11 mouse cellular contexts compared by ENCODE assay signal in genomic region chr7:29511598-29512275, GRCm38 (mm10). TPM values are rescaled to one million over a fixed set of nuclear protein-coding genes. Genes with fewer than 3 reads are reported as not detected.
A peak's percentile ranks its signal among the peaks of the same experiment; 100 is the strongest.
DNase-seq lines count a peak whose midpoint lies in the region; ATAC-seq and TF ChIP-seq lines count a peak whose summit lies in the region.
"Had no signal": no experiment of that assay in that cellular context is flagged by ENCODE, and none has a peak within 500 bp of the region (broad histone marks: within the 10 kb centered on the region; RNA-seq: fewer than 3 reads in every experiment).

No protein-coding gene starts in this region.

- no peak for DNase-seq in forebrain, embryonic 11.5 days (ENCODE audit: low spot score)
- DNase-seq in forebrain, postnatal 0 days, result no peak
- no peak for DNase-seq in midbrain, embryonic 11.5 days (ENCODE audit: low spot score, missing footprints)
- DNase-seq in spleen, postnatal 36 days (ENCODE audit: low spot score in 2 of 2), result no peak
- DNase-seq in heart, postnatal 25 days (ENCODE audit: low spot score), result no peak
- DNase-seq: kidney, adult 18-20 months had no signal

- no peaks in the 10 kb centered on the region for H3K9me3 ChIP-seq in forebrain, embryonic 11.5 days (ENCODE audit: control insufficient read depth, low read length)
- no peaks in the 10 kb centered on the region for H3K9me3 ChIP-seq in forebrain, postnatal 0 days (ENCODE audit: low read length)
- H3K9me3 ChIP-seq in midbrain, embryonic 13.5 days, result no peaks in the 10 kb centered on the region
- H3K9me3 ChIP-seq in midbrain, embryonic 11.5 days (ENCODE audit: control insufficient read depth, low read length), result no peaks in the 10 kb centered on the region
- H3K9me3 ChIP-seq in megakaryocyte, embryonic 14.5 days, result no peaks in the 10 kb centered on the region
- H3K9me3 ChIP-seq: midbrain, embryonic 15.5 days had no signal

- no peak overlapping the region for H3K4me3 ChIP-seq in forebrain, embryonic 11.5 days (ENCODE audit: low read depth, low read length)
- no peak overlapping the region for H3K4me3 ChIP-seq in forebrain, postnatal 0 days (ENCODE audit: low read depth, low read length)
- H3K4me3 ChIP-seq in midbrain, embryonic 13.5 days (replicated peaks), result no peak overlapping the region
- no peak overlapping the region for H3K4me3 ChIP-seq in midbrain, embryonic 11.5 days (ENCODE audit: low read depth, low read length)
- peak overlapping the region; percentile 60 for H3K4me3 ChIP-seq in megakaryocyte, embryonic 14.5 days (replicated peaks)
- H3K4me3 ChIP-seq: midbrain, embryonic 15.5 days had no signal

- 64% methylated on average over 9 of the region's 9 CpGs for WGBS in forebrain, embryonic 11.5 days
- 54% methylated on average over 9 of the region's 9 CpGs for WGBS in forebrain, postnatal 0 days
- WGBS in midbrain, embryonic 13.5 days, result 65% methylated on average over 9 of the region's 9 CpGs
- WGBS in midbrain, embryonic 11.5 days, result 59% methylated on average over 9 of the region's 9 CpGs

- H3K4me1 ChIP-seq in forebrain, embryonic 11.5 days (replicated peaks; ENCODE audit: control insufficient read depth, insufficient read depth, low read length), result no peaks in the 10 kb centered on the region; the same call in 1 of the 2 replicates
- no peaks in the 10 kb centered on the region for H3K4me1 ChIP-seq in forebrain, postnatal 0 days (ENCODE audit: insufficient read depth)
- peaks cover 22% of the 10 kb centered on the region for H3K4me1 ChIP-seq in midbrain, embryonic 13.5 days (replicated peaks)
- H3K4me1 ChIP-seq in midbrain, embryonic 11.5 days (ENCODE audit: control insufficient read depth, insufficient read depth, low read length), result peaks cover 3% of the 10 kb centered on the region; the same call in 1 of the 2 replicates
- peaks cover 61% of the 10 kb centered on the region for H3K4me1 ChIP-seq in megakaryocyte, embryonic 14.5 days

- H3K27me3 ChIP-seq in forebrain, embryonic 11.5 days (ENCODE audit: control insufficient read depth, insufficient read depth, low read length), result no peaks in the 10 kb centered on the region
- no peaks in the 10 kb centered on the region for H3K27me3 ChIP-seq in forebrain, postnatal 0 days (ENCODE audit: insufficient read depth, low read length)
- no peaks in the 10 kb centered on the region for H3K27me3 ChIP-seq in midbrain, embryonic 13.5 days
- H3K27me3 ChIP-seq in midbrain, embryonic 11.5 days (ENCODE audit: control insufficient read depth, insufficient read depth, low read length), result 0 out of 2 replicates have a peak, but pooled peaks cover under 1% of the 10 kb centered on the region
- H3K27me3 ChIP-seq in megakaryocyte, embryonic 14.5 days (replicated peaks), result no peaks in the 10 kb centered on the region
- H3K27me3 ChIP-seq: midbrain, embryonic 15.5 days had no signal

- TF ChIP-seq CTCF in forebrain, postnatal 0 days (IDR thresholded peaks at IDR 0.05; ENCODE audit: low read depth), result no peak

- ATAC-seq in forebrain, embryonic 11.5 days (replicated peaks; ENCODE audit: low FRiP score), result no peak
- no peak for ATAC-seq in forebrain, postnatal 0 days
- ATAC-seq in midbrain, embryonic 13.5 days, result no peak
- ATAC-seq in midbrain, embryonic 11.5 days (ENCODE audit: low FRiP score), result no peak
- ATAC-seq in granulocyte monocyte progenitor cell, adult 5-6 weeks (replicated peaks; ENCODE audit: poor library complexity, severe bottlenecking), result peak; percentile 90
- ATAC-seq: forebrain, embryonic 14.5 days; midbrain, embryonic 15.5 days had no signal

- H3K9ac ChIP-seq in forebrain, embryonic 11.5 days (ENCODE audit: low read length), result 0 out of 2 replicates have a peak overlapping the region, but pooled peaks have one; percentile 9
- no peak overlapping the region for H3K9ac ChIP-seq in forebrain, postnatal 0 days
- peak overlapping the region; percentile 44; the same call in 1 of the 2 replicates for H3K9ac ChIP-seq in midbrain, embryonic 13.5 days (replicated peaks)
- H3K9ac ChIP-seq in midbrain, embryonic 11.5 days (ENCODE audit: low read length), result no peak overlapping the region
- H3K9ac ChIP-seq: midbrain, embryonic 15.5 days had no signal

- no peaks in the 10 kb centered on the region for H3K36me3 ChIP-seq in forebrain, embryonic 11.5 days (ENCODE audit: control insufficient read depth, insufficient read depth, low read length)
- no peaks in the 10 kb centered on the region for H3K36me3 ChIP-seq in forebrain, postnatal 0 days (ENCODE audit: insufficient read depth)
- no peaks in the 10 kb centered on the region for H3K36me3 ChIP-seq in midbrain, embryonic 13.5 days
- no peaks in the 10 kb centered on the region for H3K36me3 ChIP-seq in midbrain, embryonic 11.5 days (ENCODE audit: control insufficient read depth, insufficient read depth, low read length)
- H3K36me3 ChIP-seq in megakaryocyte, embryonic 14.5 days (replicated peaks; ENCODE audit: low read length), result no peaks in the 10 kb centered on the region
- H3K36me3 ChIP-seq: midbrain, embryonic 15.5 days had no signal

- intact Hi-C loops in heart, postnatal 25 days (cut with DNase I), result no loop called here

- H3K4me2 ChIP-seq in forebrain, embryonic 11.5 days (ENCODE audit: low read depth, low read length, severe bottlenecking), result no peak overlapping the region
- no peak overlapping the region for H3K4me2 ChIP-seq in forebrain, postnatal 0 days (ENCODE audit: low read depth)
- H3K4me2 ChIP-seq in midbrain, embryonic 13.5 days (replicated peaks), result no peak overlapping the region
- no peak overlapping the region for H3K4me2 ChIP-seq in midbrain, embryonic 11.5 days
- H3K4me2 ChIP-seq: midbrain, embryonic 15.5 days had no signal

- H3K27ac ChIP-seq in forebrain, embryonic 11.5 days (ENCODE audit: low read depth, low read length), result no peak overlapping the region
- no peak overlapping the region for H3K27ac ChIP-seq in forebrain, postnatal 0 days (ENCODE audit: low read depth, low read length)
- no peak overlapping the region for H3K27ac ChIP-seq in midbrain, embryonic 13.5 days
- H3K27ac ChIP-seq in midbrain, embryonic 11.5 days (ENCODE audit: low read depth, low read length), result no peak overlapping the region
- H3K27ac ChIP-seq: midbrain, embryonic 15.5 days had no signal

RNA-seq across cellular contexts. Expression of gene Sipa1l3, which starts 6.7 kb away (rescaled TPM):
- 12.2 and 15.9 TPM in 2 replicates for polyA plus RNA-seq in forebrain, embryonic 11.5 days (2014; fragmentation: Nextera tagmentation; extraction: Ambion mirVana)
- total RNA-seq in forebrain, postnatal 0 days (2014; rRNA removed), result 26.6 and 44.1 TPM in 2 replicates
- 5.7 and 12.1 TPM in 2 replicates for polyA plus RNA-seq in forebrain, postnatal 0 days (2015; fragmentation: Nextera tagmentation; extraction: Ambion mirVana)
- 14.8 and 15.2 TPM in 2 replicates for polyA plus RNA-seq in midbrain, embryonic 13.5 days (2015; fragmentation: Nextera tagmentation; extraction: Ambion mirVana)
- 5.8 and 7.8 TPM in 2 replicates for polyA plus RNA-seq in midbrain, embryonic 11.5 days (2014; fragmentation: Nextera tagmentation; extraction: Ambion mirVana)
- total RNA-seq in granulocyte monocyte progenitor cell, adult 5-6 weeks (2014; fragmentation: Nextera tagmentation), result 39.4 and 43.1 TPM in 2 replicates
- 5.8 and 6.2 TPM in 2 replicates for total RNA-seq in granulocyte monocyte progenitor cell, adult 5-6 weeks (2017)
- polyA plus RNA-seq in megakaryocyte, embryonic 14.5 days (2012; ENCODE audit: insufficient read depth, low replicate concordance), result 27.5 and 46.5 TPM in 2 replicates
- 1 to 10 TPM; 8.8 to 9.4 TPM for total RNA-seq in heart, postnatal 25 days (2021)

Comparison
In these comparisons a context has a peak if more than half of its experiments do, and no peak if none do; other contexts are left out.
1. H3K9ac ChIP-seq: peak in forebrain, embryonic 11.5 days (single experiment) and midbrain, embryonic 13.5 days (single experiment); none in forebrain, postnatal 0 days (single experiment) and midbrain, embryonic 11.5 days (single experiment).